Mouse (Mus musculus) hindbrain, embryonic 10.5 days (tissue): ENCODE results near the gene Mapre1. TPM values are rescaled to one million over a fixed set of nuclear protein-coding genes. Genes with fewer than 3 reads are reported as not detected.
"Not testable (repeated sequence)": the region's sequence is repeated elsewhere in the genome, so short reads cannot be mapped to it uniquely, and the experiment has no call there.

Experiments
- DNase-seq: peaks from one replicate; pipeline ENCODE4 v3.0.0-alpha.2; 2017; ENCODE audit warnings: low spot score
- H3K27ac ChIP-seq: fragments of 300-500 bp; sonication (generic); 2 replicates; pipeline ENCODE4 v1.5.1; 2016; ENCODE audit warnings: mild to moderate bottlenecking, moderate library complexity
- H3K27me3 ChIP-seq: fragments of 300-500 bp; sonication (generic); 2 replicates; pipeline ENCODE4 v1.6.1; 2016; ENCODE audit warnings: mild to moderate bottlenecking; ENCODE audit not compliant: poor library complexity, insufficient read depth, severe bottlenecking
- H3K36me3 ChIP-seq: fragments of 300-500 bp; sonication (generic); 2 replicates; pipeline ENCODE4 v1.6.1; 2016; ENCODE audit warnings: mild to moderate bottlenecking, moderate library complexity
- H3K4me1 ChIP-seq: fragments of 300-500 bp; sonication (generic); replicated peaks from 2 replicates; pipeline ENCODE4 v1.6.1; 2016; ENCODE audit warnings: mild to moderate bottlenecking
- H3K4me3 ChIP-seq: fragments of 300-500 bp; sonication (generic); 2 replicates; pipeline ENCODE4 v1.5.1; 2016; ENCODE audit warnings: mild to moderate bottlenecking, moderate library complexity
- H3K9me3 ChIP-seq: fragments of 300-500 bp; sonication (generic); 2 replicates; pipeline ENCODE4 v1.6.1; 2016; ENCODE audit warnings: mild to moderate bottlenecking, moderate library complexity
- WGBS: fragments of 180-500 bp; shearing (Covaris S2); methylation state at CpG from one replicate; pipeline ENCODE4 v1.1.7; 2016; 5-methylcytosine and 5-hydroxymethylcytosine counted together
- polyA plus RNA-seq: library from polyadenylated mRNA; unstranded; fragments of >200 nt; fragmentation: Nextera tagmentation; extraction: Ambion mirVana; gene quantifications from 2 replicates; pipeline ENCODE4 v1.2.1, GENCODE M21; 2016

The Mapre1 gene
- polyA plus RNA-seq: 314 and 319 TPM in 2 replicates

- peak; percentile 100 for DNase-seq
- Histone ChIP-seq H3K27me3 (no peaks in the 10 kb centered on the region), H3K36me3 (0 out of 2 replicates have a peak, but pooled peaks cover 8% of the 10 kb centered on the region), H3K9me3 (no peaks in the 10 kb centered on the region), H3K27ac (peak within 1 kb of the TSS; percentile 99), H3K4me3 (peak within 1 kb of the TSS; percentile 88), H3K4me1 (peaks cover 27% of the 10 kb centered on the region)
- 10% methylated on average over 58 of the region's 58 CpGs for WGBS
Observed at GRCm38 (mm10) chr2:153740500-153741436, at the start of gene Mapre1. Mapre1 (plus strand) TSS chr2:153741274.

GRCm38 (mm10) chr2:153693413-153693812, 47.7 kb upstream of the Mapre1 start:
- WGBS: 94% methylated on average over 7 of the region's 7 CpGs
- not testable (repeated sequence) for H3K9me3 ChIP-seq, H3K4me1 ChIP-seq, DNase-seq, H3K27ac ChIP-seq, H3K36me3 ChIP-seq, H3K27me3 ChIP-seq, H3K4me3 ChIP-seq

GRCm38 (mm10) chr2:153694462-153695085, 46.5 kb upstream of the Mapre1 start:
- H3K9me3 ChIP-seq: no peaks in the 10 kb centered on the region
- H3K27ac ChIP-seq: no peak overlapping the region
- no peaks in the 10 kb centered on the region for H3K27me3 ChIP-seq
- no peaks in the 10 kb centered on the region for H3K36me3 ChIP-seq
- no peaks in the 10 kb centered on the region for H3K4me1 ChIP-seq
- 63% methylated on average over 19 of the region's 19 CpGs for WGBS
- H3K4me3 ChIP-seq: no peak overlapping the region
- peak; percentile 25 for DNase-seq

- Histone ChIP-seq H3K4me1 (no peaks in the 10 kb centered on the region), H3K4me3 (no peak within 1 kb of the TSS), H3K36me3 (no peaks in the 10 kb centered on the region), H3K27ac (no peak within 1 kb of the TSS), H3K27me3 (no peaks in the 10 kb centered on the region), H3K9me3 (no peaks in the 10 kb centered on the region)
- DNase-seq: no peak
Observed at GRCm38 (mm10) chr2:153696352-153696751, 44.7 kb upstream of the Mapre1 start, which contains the start of gene Dnmt3c. Dnmt3c (plus strand) TSS chr2:153696652.

- Histone ChIP-seq H3K4me1 (peaks cover 11% of the 10 kb centered on the region; the same call in 1 of the 2 replicates), H3K27ac (no peak overlapping the region), H3K4me3 (no peak overlapping the region), H3K9me3 (no peaks in the 10 kb centered on the region), H3K36me3 (no peaks in the 10 kb centered on the region), H3K27me3 (no peaks in the 10 kb centered on the region)
- no peak for DNase-seq
- WGBS: 45% methylated on average over 6 of the region's 6 CpGs
Observed at GRCm38 (mm10) chr2:153703389-153703788, 37.7 kb upstream of the Mapre1 start.

- Histone ChIP-seq H3K4me3 (no peak overlapping the region), H3K4me1 (peaks cover 18% of the 10 kb centered on the region), H3K27me3 (no peaks in the 10 kb centered on the region), H3K9me3 (no peaks in the 10 kb centered on the region), H3K36me3 (no peaks in the 10 kb centered on the region), H3K27ac (no peak overlapping the region)
- peak; percentile 37 for DNase-seq
- 56% methylated on average over 8 of the region's 8 CpGs for WGBS
Observed at GRCm38 (mm10) chr2:153710701-153711330, 30.3 kb upstream of the Mapre1 start.

GRCm38 (mm10) chr2:153712646-153713091, 28.4 kb upstream of the Mapre1 start:
- WGBS: 22% methylated on average over 3 of the region's 3 CpGs
- H3K4me1 ChIP-seq: peaks cover 12% of the 10 kb centered on the region
- no peak overlapping the region for H3K4me3 ChIP-seq
- no peaks in the 10 kb centered on the region for H3K36me3 ChIP-seq
- DNase-seq: no peak
- H3K9me3 ChIP-seq: no peaks in the 10 kb centered on the region
- no peaks in the 10 kb centered on the region for H3K27me3 ChIP-seq
- peak overlapping the region; percentile 19 for H3K27ac ChIP-seq

- Histone ChIP-seq H3K9me3 (no peaks in the 10 kb centered on the region), H3K27me3 (no peaks in the 10 kb centered on the region), H3K4me3 (no peak overlapping the region), H3K4me1 (peaks cover 12% of the 10 kb centered on the region), H3K27ac (peak overlapping the region; percentile 19; the same call in 1 of the 2 replicates), H3K36me3 (no peaks in the 10 kb centered on the region)
- 36% methylated on average over 4 of the region's 4 CpGs for WGBS
- peak; percentile 25 for DNase-seq
Observed at GRCm38 (mm10) chr2:153713227-153713626, 27.8 kb upstream of the Mapre1 start.

GRCm38 (mm10) chr2:153717861-153718260, 23.2 kb upstream of the Mapre1 start:
- WGBS: 75% methylated on average over 3 of the region's 3 CpGs
- not testable (repeated sequence) for H3K36me3 ChIP-seq, DNase-seq, H3K9me3 ChIP-seq, H3K4me1 ChIP-seq, H3K27me3 ChIP-seq, H3K27ac ChIP-seq, H3K4me3 ChIP-seq

- Histone ChIP-seq H3K4me1 (no peaks in the 10 kb centered on the region), H3K27ac (no peak overlapping the region), H3K9me3 (0 out of 2 replicates have a peak, but pooled peaks cover 4% of the 10 kb centered on the region), H3K4me3 (no peak overlapping the region), H3K36me3 (no peaks in the 10 kb centered on the region), H3K27me3 (no peaks in the 10 kb centered on the region)
- no peak for DNase-seq
- WGBS: 78% methylated on average over 1 of the region's 1 CpGs
Observed at GRCm38 (mm10) chr2:153723098-153723497, 18.0 kb upstream of the Mapre1 start.

- Histone ChIP-seq H3K4me1 (no peaks in the 10 kb centered on the region), H3K27ac (no peak overlapping the region), H3K36me3 (no peaks in the 10 kb centered on the region), H3K27me3 (no peaks in the 10 kb centered on the region), H3K9me3 (0 out of 2 replicates have a peak, but pooled peaks cover 4% of the 10 kb centered on the region), H3K4me3 (no peak overlapping the region)
- no peak for DNase-seq
- 91% methylated on average over 2 of the region's 2 CpGs for WGBS
Observed at GRCm38 (mm10) chr2:153724424-153724823, 16.6 kb upstream of the Mapre1 start.

- Histone ChIP-seq H3K4me1 (no peaks in the 10 kb centered on the region), H3K27ac (no peak overlapping the region), H3K36me3 (no peaks in the 10 kb centered on the region), H3K4me3 (no peak overlapping the region), H3K27me3 (no peaks in the 10 kb centered on the region), H3K9me3 (0 out of 2 replicates have a peak, but pooled peaks cover 4% of the 10 kb centered on the region)
- WGBS: 85% methylated on average over 2 of the region's 2 CpGs
- no peak for DNase-seq
Observed at GRCm38 (mm10) chr2:153724871-153725270, 16.2 kb upstream of the Mapre1 start.
